Mouse (Mus musculus) CD4-positive, CD25-positive, alpha-beta regulatory T cell, adult 2 months (primary cell): Measurements from ENCODE around the gene Tacc2.

Experiments
- DNase-seq: peaks from one replicate; pipeline ENCODE4 v3.0.0-alpha.2; 2012; ENCODE audit warnings: low read depth, low spot score

Tacc2 gene

GRCm38 (mm10) chr7:130726185-130726584, 148.9 kb downstream of the Tacc2 start:
- peak; percentile 16 for DNase-seq

GRCm38 (mm10) chr7:130726724-130727422, 149.6 kb downstream of the Tacc2 start:
- peak; percentile 53 for DNase-seq

GRCm38 (mm10) chr7:130727560-130727959, 150.3 kb downstream of the Tacc2 start:
- DNase-seq, result no peak

GRCm38 (mm10) chr7:130731792-130732191, 154.6 kb downstream of the Tacc2 start:
- no peak for DNase-seq

- no peak for DNase-seq
Observed at GRCm38 (mm10) chr7:130732908-130733307, 155.7 kb downstream of the Tacc2 start.

- no peak for DNase-seq
Observed at GRCm38 (mm10) chr7:130733423-130733822, 156.2 kb downstream of the Tacc2 start.

- peak; percentile 26 for DNase-seq
Observed at GRCm38 (mm10) chr7:130734195-130734787, 157.1 kb downstream of the Tacc2 start.

- DNase-seq, result no peak
Observed at GRCm38 (mm10) chr7:130741099-130741498, 163.9 kb downstream of the Tacc2 start.

GRCm38 (mm10) chr7:130743239-130744025, 166.2 kb downstream of the Tacc2 start:
- DNase-seq, result no peak

GRCm38 (mm10) chr7:130749165-130749564, 171.9 kb downstream of the Tacc2 start:
- DNase-seq, result no peak

GRCm38 (mm10) chr7:130750752-130751490, 173.7 kb downstream of the Tacc2 start:
- DNase-seq, result no peak

GRCm38 (mm10) chr7:130751678-130752077, 174.4 kb downstream of the Tacc2 start:
- DNase-seq, result no peak

- DNase-seq, result peak; percentile 11
Observed at GRCm38 (mm10) chr7:130754790-130755189, 177.6 kb downstream of the Tacc2 start.

- no peak for DNase-seq
Observed at GRCm38 (mm10) chr7:130756343-130756835, 179.2 kb downstream of the Tacc2 start.

- no peak for DNase-seq
Observed at GRCm38 (mm10) chr7:130757326-130757865, 180.2 kb downstream of the Tacc2 start.

- peak; percentile 79 for DNase-seq
Observed at GRCm38 (mm10) chr7:130762071-130762897, 185.0 kb downstream of the Tacc2 start.

GRCm38 (mm10) chr7:130764160-130764559, 186.9 kb downstream of the Tacc2 start:
- no peak for DNase-seq

- DNase-seq, result no peak
Observed at GRCm38 (mm10) chr7:130766411-130767170, 189.4 kb downstream of the Tacc2 start.

GRCm38 (mm10) chr7:130768151-130768550, 190.9 kb downstream of the Tacc2 start:
- DNase-seq, result no peak

GRCm38 (mm10) chr7:130770707-130771106, 193.5 kb downstream of the Tacc2 start:
- DNase-seq, result peak; percentile 88
